Mouse (Mus musculus) thymus, postnatal 14 days (tissue): ENCODE results near the gene Rbm14.

Experiments used
- DNase-seq: peaks from one replicate; pipeline ENCODE4 v3.0.0; 2021

Rbm14 gene

DNA sequence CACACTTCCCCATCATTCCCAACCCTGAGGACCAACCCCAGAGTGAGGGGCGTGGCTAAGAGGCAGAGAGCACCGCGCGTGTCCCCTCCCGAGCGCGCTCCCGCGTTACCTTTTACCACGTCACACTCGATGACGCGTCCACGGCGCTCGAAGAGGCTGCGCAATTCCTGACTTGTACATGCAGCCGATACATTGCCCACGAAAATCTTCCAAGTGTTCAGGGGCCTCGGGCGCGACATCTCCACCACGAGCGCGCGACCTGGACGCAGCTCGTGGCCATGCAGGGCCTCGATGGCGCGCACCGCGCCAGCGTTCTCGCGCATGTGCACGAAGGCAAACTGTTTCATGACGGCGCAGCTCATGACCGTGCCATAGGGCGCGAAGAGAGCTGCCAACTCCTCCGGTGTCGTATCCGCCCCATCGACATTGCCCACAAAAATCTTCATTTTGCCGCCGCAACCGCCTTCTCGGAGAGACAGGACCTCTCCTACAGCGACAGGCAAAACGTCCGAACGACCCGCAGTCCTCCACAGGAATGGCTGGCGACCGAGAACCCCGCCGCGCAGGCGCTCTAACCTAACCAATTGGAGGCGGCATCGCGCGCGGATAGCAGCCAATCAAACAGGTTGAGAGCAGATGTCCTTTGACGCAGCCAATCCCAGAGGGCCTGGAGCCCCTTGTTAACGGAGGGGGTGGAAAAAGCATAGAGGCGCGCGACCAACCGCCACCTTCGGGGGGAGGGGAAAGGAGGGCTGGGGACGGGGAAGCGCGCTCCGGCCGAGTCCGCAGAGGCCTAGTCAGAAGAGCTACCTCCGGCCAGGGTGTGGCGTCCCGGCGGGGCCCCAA is at the start of gene Rbm14, which contains the start of gene Gm21992:
TSS of gene Rbm14 (minus strand) at position 572 of the 846 bp plus-strand sequence.
TSS of gene Gm21992 (minus strand) at position 550 of the 846 bp plus-strand sequence.
- DNase-seq, result peak; percentile 96

DNA sequence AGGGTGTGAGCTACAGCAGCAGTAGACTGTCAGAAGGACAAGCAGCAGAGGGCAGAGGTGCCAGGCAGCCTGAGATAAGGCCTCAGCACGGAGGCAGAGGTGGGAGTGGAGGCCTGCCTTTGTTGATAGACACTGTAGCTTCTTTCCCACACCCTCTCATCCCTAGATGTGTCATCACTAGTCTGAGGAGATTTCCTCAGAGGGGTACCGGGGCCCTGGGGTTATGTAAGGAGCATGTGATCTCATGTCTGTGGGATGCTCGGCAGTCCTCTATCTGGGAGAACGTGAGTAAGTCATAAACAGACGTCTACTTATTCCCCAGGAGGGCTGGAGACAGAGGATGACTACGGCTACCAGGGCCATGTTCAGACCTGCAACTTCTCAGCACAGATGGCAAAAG is 47.6 kb upstream of the Rbm14 start:
- DNase-seq, result no peak

DNA sequence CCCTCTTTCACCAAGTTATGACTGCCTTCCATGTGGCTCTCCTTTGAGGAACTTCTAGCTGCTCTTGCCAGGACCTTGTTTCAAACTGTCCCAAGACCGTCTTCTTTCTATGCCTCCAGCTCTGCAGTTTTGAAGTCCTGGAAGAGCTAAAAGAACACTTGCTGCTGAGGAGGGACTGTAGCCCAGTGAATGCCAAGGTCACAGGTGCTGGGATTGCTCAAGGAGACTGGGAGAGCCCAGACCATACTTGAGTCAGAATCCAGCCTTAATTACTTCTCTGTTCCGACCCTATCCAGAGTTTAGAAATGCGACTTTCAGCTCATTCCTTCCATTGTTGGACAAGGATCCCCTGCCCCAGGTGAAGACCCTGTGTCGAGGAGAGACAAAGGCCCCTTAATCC is 44.5 kb upstream of the Rbm14 start:
- no peak for DNase-seq

DNA sequence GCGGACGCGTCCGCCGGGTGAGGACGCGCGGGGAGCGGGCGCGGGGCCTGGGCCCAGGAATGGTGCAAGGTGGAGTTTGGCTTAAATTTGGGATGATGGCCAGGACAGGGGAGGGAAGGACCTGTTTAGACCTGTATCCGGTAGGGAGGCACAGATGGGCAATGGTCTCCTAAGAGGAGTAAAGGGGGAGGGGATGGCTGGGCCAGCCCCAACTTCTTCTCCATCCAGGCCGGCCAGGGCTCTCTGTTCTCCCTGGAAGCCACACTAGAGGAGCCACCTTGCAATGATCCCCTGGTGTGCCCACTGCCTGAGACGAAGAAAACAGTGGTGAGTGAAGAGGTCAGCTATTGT is 44.0 kb upstream of the Rbm14 start:
- DNase-seq, result no peak

DNA sequence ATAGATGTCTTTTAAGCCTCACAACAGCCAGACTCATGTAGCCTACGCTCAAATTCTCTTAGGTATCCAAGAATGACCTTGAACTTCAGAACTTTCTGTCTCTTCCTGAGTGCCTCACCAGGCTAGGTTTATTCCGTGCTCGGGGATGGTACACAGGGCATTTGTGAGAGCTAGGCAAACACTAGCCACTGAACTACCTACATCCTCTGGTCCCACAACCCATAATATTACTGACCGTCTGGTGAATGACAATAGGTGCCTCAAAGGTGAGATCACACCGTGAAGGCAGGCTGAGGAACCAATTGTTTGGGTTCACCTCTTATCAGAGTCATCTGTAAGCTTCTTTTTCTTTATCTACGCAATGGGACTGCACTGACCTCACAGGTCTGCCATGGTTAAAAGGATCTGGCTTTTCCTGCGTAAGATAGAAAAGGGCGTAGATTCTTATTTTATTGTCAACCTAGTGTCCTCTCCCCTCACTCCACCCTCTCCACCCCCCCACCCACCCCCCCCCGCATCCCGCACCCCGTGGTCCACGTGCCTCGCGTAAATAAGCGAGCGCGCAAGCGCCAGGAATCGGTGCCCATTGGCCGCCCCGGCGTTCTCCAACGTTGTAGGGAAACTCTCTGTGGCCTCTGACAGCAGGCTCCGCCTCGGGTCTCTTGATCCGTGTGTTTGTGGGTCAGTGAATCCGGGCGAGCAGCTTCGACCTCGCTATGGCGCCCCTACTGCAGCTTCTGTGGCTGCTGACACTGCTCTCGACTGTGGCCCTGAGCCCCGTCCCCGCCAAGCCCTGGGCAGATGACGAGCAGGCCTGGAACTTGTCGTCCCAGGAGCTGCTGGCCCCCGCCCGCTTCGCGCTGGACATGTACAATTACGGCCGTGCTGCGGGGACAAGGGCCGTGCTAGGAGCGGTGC is 43.4 kb upstream of the Rbm14 start, which contains the start of gene Ctsf:
TSS of gene Ctsf (plus strand) at position 579 of the 918 bp plus-strand sequence.
- no peak for DNase-seq

DNA sequence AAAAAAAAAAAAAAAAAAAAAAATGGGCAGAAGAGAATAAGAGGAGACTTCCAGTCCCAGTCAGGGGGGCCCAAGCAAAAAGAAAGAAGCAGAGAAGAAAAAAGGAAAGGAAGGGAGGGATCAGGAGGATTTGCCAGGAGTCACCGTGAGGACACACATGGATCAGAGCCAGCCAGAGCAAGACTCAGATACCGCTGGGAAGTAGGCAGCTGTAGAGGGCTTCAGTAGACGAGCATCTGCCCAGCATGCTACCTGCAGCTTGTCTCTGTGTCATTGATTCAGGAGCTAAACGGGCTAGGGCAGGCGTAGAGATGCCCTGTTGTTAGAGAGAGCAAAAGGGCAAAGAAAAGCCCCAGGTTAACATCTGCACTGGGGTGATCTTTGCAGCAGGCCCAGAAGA is 38.8 kb upstream of the Rbm14 start:
- DNase-seq, result no peak

DNA sequence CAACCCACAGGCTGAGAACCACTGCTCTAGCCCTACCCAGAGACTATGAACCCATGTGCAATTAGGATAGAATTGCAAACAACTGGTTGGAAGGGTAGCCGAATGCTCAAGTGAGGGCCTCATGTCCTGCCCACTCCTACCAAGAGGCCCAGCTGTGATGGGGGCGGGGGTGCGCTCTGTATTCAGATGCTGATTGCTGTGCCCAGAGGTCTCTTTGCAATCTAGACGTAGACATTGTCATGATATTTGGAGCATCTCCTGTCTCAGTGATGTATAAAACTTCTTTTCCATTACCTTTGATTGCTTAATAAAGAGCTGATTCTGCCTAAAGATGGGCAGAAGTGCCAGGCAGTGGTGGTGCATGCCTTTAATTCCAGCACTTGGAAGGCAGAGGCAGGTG is 38.4 kb upstream of the Rbm14 start:
- no peak for DNase-seq

DNA sequence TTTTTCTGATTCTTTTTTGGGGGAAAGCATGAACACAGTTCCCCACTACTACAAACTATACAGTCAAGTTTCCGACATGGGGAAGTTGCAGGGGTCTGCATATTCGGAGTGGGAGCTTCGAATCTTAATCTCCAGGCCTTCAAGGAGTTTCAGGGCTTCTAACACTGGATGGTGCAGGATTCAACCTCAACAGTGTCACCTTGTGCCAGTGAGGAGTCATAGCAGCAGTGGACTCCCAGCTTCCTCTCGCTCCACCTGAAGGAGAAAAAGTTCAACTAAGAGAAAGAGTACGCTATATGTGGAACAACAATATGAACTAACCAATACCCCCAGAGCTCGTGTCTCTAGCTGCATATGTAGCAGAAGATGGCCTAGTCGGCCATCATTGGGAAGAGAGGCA is 36.1 kb upstream of the Rbm14 start:
- DNase-seq, result peak; percentile 38

DNA sequence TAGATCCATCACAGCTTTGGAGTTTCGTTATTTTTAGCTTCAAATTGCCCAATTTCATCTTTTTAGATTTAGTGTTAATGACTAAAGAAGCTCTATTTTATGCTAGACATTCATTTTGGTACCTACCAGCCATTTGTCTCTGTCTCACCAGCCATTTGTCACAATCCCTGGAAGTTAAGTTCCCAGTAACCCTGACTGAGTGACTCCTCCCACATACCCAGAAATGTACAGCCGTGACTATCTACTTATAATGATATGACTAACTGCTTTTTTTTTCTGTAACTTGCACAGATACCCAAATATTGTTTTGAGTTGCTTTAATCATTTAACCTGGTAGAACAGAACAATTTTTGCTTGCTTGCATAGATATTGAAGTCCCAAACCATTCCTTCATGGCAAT is 34.4 kb upstream of the Rbm14 start:
- no peak for DNase-seq

DNA sequence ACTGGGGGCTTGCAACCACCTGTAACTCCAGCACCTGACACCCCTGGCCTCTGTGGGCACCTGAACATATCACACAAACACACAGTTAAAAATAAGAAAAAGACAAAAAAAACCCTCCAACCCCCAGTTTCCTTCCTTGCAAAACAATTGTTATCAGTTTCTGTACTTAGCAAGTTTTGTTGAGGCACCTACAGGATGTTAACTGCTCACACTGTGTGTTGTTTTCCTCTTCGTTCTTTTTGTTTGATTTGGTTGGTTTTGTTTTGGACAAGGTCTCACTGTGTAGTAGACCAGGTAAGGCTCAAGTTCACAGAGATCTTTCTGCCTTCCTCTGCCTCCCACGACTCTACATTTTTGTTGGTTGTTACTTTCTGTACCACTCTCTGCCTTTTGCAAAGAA is 31.2 kb upstream of the Rbm14 start:
- DNase-seq, result no peak

DNA sequence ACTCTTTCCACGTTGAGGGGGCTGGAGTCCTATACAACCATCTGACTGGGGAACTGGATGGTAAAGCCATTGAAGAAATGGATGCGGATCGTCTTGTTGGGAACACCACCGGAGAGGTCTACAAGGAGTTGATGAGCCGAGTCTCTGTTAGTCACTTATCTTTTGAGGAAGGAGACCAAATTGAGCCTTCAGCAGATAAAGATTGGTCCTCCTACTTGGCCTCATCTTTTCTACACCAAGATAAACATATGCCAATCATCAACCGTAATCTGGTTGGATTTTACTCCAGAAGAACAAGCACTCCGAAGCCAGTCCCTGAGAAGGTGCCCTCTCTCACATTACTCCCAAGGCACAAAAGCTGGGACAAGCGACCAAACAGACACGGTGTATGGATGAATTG is 29.4 kb upstream of the Rbm14 start:
- DNase-seq, result no peak

DNA sequence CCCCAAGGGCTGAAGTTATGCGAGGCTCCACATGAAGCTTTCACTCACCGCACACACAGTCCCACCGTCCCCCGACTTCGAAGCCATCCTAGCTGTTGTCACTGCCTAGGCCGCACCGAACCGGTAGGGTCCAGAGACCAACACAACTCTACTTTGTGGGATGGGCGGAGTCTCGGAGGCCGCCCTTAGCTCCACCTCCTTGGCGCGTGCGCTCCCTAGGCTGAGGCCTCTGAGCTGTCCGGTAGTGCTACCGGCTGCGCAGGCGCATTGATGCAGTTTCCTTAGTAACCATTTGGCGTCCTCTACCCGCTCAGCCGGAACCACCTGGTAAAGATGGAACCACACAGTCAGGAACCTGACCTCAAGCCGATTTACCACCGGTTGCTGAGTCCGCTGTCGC is 27.7 kb upstream of the Rbm14 start, which contains the start of the genes Ccs and Ccdc87:
TSS of gene Ccs (minus strand) at position 184 of the 400 bp plus-strand sequence.
TSS of gene Ccdc87 (plus strand) at position 218 of the 400 bp plus-strand sequence.
- peak; percentile 95 for DNase-seq

DNA sequence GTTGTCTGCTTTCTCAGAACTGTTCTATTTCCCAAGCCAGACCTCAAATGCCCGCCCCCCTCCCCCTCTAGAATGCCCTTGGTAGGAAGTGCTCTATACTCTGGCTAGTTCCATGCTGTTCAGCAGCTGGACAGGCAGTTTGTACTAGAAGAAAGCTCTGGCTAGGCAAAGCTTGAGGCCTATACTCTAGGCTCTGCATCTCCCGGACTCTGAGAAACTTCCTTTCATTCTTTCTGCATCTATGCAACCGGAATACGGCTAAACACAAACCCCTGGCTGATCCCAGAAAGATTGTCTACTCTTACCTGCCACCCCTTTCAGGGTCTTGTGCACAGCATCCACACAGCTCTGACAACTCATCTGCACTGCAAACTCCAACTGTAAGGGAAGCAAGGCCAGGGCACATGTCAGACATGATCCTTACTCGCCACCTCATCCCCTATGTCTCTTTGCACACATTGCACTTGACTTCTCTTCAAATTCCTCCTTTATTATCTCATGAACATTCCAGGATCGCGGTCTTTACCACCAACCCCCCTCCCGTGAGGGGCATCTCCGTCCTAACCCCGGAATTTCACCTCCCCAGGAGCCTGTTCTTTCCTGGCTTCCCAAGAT is 27.2 kb upstream of the Rbm14 start:
- no peak for DNase-seq

DNA sequence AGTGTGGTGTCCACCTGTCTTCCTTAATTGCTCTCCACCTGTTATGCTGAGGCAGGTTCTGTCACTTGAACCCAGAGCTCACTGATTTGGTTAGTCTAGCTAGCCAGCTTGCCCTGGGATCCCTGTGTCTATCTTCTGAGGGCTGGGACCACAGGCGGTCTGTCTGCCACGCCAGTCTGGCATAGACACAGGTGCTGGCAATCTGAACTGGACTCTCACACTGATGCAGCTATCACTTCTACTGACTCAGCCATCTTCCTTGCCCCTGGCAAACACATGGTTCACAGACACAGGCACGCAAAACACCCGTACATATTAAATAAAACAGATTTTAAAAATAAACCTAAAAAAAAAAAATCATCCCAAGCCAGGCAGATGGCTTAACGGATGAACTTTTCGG is 25.6 kb upstream of the Rbm14 start:
- DNase-seq, result no peak

DNA sequence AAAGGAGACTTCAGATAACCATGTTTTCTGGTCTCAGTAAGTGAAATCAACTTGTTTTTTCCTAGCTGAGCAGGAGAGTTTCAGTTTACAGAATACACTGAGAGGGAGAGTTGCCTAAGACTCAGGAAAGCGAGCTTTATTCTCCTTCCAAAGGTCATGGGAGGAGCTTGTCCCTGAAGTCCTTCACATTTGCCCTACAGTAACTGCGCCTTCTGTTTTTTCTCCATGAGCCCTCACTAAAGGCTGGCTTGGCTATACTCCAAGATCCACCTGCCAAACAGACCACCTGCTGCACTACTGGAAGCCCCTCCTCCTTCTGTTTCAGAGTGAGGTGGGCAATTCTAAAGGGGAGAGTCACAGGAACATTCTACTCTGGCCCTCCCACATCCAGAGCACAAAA is 24.7 kb upstream of the Rbm14 start:
- DNase-seq, result no peak

DNA sequence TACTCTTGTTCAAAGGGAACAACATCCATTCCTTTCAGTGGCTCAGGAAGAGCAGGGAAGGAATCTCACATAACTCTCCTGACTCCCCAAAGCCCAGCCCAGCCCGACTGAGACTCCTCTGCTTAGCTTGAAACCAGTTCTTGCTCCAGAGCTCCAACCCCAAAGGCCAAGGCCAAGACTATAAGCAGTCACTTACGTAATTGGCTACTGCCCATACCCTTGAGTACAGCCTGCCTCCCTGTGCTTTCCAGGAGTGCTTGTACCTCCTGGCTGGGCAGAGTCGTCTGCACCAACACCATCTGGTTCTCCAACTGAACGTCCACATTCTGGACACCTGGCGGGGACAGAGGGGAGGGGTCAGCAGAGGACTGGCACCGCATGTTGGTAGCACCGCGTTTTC is 22.5 kb upstream of the Rbm14 start:
- DNase-seq, result no peak

DNA sequence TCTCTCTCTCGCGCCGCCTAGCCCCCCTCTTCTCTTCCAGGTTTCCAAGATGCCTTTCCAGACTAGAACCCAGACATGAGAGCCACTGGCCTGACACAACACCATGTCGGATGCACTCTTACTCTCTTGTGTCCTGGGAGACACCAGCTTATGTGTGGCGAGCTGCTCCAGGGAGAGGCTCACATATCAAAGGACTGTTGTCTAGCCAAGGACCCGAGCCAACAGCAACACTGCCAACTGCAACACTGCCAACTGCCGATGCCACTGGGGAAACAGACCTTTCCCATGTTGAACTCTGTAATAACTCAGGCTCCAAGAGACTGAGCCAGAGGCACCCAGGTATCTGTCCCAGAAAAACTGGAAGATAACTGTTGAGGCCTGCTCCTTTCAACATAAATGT is 17.7 kb upstream of the Rbm14 start:
- DNase-seq, result no peak

DNA sequence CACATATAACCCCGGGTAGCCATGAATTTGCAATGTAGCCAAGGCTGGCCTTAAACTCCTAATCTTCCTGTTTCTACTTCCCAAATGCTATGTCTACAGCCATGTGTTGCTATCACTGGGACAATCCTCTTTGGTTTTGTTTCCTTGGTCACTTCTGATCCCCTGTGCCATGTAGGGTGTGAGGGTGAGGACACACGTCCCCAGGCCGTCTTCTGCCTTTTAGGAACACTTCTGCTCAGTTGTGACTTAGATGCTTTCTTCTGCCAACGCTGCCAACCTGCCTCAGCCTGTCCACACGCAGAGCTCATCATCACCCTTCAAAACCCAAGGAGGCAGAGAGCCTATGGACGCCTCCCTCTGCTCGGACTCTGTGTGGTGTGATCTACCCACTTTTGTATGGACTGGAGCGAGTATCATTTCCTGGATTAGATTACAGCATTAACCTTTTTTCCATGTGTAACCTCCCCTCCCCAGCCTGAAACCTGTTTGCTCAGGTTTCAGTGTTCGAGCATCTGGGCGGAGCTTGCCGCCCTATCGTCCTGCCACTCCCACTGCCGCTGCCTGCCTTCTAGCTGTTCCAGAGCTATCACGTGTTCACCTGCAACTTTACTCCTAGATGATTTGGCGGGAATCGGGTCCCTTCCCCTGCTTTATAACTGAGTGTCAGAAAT is 17.1 kb upstream of the Rbm14 start:
- no peak for DNase-seq

DNA sequence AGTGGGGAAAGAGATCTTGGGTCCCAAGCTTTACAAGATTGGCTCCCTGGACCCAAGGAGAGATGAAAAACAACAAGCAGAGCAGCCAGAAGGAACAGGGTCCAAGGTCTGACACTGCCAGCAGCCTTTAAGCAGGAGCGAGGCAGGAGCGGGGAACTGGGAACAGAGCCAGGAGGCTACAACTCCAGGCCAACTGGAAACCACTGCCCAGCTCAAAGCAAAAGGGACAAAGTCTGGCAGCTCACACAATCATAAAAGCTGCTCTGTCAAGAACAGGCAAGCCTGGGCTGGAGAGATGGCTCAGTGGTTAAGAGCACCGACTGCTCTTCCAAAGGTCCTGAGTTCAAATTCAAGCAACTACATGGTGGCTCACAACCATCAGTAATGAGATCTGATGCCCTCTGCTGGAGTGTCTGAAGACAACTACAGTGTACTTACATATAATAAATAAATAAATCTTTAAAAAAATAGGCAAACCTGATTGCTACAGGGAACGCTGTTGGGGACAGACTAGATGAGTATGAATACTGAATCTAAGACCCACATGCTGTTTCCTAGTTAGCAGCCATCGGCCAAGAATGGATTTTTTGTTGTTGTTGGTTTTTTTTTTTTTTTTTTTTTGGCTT is 9.4 kb upstream of the Rbm14 start:
- DNase-seq, result no peak

DNA sequence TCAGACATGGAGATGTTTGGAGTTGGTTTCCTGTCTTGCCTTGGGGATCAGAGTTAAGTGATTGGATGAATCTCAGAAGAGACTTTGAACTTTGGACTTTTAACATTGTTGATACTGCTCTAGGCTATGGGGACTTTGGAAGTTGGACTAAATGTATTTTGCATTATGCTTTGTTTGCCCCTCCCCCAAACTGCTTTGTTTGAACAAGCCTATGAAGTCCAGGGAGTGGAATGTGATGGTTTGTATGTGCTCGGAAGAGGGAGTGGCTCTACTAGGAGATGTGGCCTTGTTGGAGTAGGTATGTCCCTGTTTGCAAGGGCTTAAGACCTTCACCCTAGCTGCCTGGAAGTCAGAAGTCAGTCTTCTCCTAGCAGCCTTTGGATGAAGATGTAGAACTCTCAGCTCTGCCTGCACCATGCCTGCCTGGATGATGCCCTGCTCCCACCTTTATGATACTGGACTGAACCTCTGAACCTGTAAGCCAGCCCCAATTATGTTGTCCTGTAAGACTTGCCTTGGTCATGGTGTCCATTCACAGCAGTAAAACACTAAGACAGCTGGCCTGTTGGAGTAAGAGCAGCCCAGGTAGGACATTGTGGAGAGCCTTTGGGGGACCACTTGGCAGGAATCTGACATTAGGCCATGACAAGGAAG is 5.9 kb upstream of the Rbm14 start:
- no peak for DNase-seq

DNA sequence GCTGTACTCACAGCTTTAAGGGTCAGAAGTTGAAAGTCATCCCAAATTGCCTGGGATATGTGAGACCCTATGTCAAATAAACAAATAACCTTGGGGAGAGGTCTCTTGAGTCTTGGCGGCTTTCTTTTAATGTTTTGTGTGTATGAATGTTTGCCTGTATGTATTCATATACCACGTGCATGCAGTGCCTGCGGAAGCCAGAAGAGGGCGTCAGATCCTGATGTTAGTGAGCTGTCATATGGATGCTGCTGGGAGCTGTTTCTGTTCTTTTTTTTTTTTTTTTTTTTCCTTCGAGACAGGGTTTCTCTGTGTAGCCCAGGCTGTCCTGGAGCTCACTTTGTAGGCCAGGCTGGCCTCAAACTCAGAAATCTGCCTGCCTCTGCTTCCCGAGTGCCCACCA is 1.6 kb upstream of the Rbm14 start:
- peak; percentile 52 for DNase-seq
